Mouse (Mus musculus) olfactory bulb, adult 2 months (tissue): ENCODE measurements at regions not wholly inside any gene's neighbourhood (a gene's known extent, or its start where the extent isn't known, plus 50 kb on each side); places are given as distances from the start of the nearest gene placed in this dataset.

Experiments
- CTCF ChIP-seq: fragments of 200-500 bp; IDR thresholded peaks from 2 replicates; pipeline ENCODE4 v1.5.1; 2012; ENCODE audit warnings: low read depth, mild to moderate bottlenecking, low read length, moderate library complexity; ENCODE audit not compliant: insufficient read depth
- POLR2A ChIP-seq: fragments of 200-500 bp; IDR thresholded peaks from 2 replicates; pipeline ENCODE4 v1.6.1; 2012; ENCODE audit warnings: mild to moderate bottlenecking, low read depth, low read length, moderate library complexity; ENCODE audit not compliant: insufficient read depth

DNA sequence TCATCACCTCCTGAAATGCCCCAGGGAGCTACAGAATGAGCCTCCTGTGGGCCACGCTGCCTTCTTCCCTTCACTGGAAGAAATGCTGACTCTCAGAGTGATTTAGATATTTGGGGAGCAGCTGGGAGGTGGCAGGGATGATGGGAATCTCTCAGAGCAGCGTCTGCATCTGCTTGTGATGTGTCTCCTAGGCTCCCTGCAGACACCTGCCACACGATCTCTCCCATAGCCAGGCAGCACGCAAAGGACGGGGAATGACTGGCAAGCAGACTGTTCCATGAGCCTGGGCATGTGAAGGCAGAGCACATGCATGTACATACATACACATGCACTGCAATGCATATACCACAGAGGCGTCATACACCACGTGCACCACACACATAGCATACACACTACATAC lies 133.4 kb upstream of the Gadl1 start:
- TF ChIP-seq POLR2A (no peak), CTCF (no peak)
